Mouse (Mus musculus) G1E (cell line): ENCODE results near the gene Clcnka.

Experiments
- CTCF ChIP-seq: IDR thresholded peaks from 2 replicates; pipeline ENCODE4 v1.5.1; 2012; ENCODE audit warnings: low read depth, low read length, inconsistent platforms, mixed read lengths
- GATA1 ChIP-seq: IDR thresholded peaks from 2 replicates; pipeline ENCODE4 v1.6.1; 2012; ENCODE audit warnings: borderline replicate concordance, low read length, inconsistent platforms, mixed read lengths
- POLR2AphosphoS5 ChIP-seq: IDR thresholded peaks from 2 replicates; pipeline ENCODE4 v1.6.1; 2012; ENCODE audit warnings: low read depth, low read length, inconsistent platforms; ENCODE audit not compliant: insufficient replicate concordance

- TF ChIP-seq CTCF (no peak), POLR2AphosphoS5 (no peak), GATA1 (no peak)
These were observed 10.1 kb upstream of the Clcnka start for GRCm38 (mm10) chr4:141408577-141408976.
